Mouse (Mus musculus) retina, postnatal 1 day (tissue): Measurements from ENCODE around the gene Slc29a4.

Source experiments
- DNase-seq: peaks from one replicate; pipeline ENCODE4 v3.0.0-alpha.2; 2012

The Slc29a4 gene

DNA sequence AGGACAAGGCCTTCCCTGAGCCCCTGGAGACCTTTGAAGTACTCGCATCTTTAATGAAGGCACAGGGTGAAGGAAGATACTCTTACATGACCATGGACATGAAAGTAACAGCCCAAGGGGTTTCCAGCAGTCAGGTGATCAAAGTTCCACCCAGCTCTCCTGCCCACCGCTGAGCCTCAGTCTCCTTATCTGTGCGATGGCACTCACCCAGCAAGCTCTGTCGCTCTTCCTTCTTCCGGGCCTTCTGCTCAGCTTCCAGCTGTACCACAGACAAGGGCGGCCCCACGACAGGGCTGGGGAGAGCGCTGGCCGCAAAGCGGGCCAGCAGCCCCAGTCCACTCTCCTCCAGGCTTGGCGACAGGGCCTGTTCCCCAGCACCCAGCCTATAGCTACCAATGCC is 57.9 kb downstream of the Slc29a4 start:
- DNase-seq, result no peak

DNA sequence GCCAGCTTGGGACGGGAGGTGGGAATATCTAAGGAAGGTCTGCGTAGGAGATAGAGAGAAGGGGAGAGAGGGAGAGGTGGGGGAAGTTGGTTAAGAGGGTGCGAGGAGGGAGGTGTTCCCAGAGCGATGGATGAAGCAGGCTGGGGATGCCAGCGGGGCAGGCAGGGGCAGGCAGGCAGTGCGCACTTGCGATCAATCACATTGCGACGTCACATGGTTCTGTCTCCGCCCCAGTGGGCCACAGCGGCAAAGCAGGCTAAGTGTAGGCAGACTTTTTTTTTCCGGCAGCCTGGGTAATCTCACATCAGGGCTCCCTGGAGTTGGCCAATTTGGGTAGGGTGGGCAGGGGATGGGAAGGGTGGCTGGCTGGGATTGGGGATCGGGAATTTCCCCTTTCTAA is 59.9 kb downstream of the Slc29a4 start:
- no peak for DNase-seq

DNA sequence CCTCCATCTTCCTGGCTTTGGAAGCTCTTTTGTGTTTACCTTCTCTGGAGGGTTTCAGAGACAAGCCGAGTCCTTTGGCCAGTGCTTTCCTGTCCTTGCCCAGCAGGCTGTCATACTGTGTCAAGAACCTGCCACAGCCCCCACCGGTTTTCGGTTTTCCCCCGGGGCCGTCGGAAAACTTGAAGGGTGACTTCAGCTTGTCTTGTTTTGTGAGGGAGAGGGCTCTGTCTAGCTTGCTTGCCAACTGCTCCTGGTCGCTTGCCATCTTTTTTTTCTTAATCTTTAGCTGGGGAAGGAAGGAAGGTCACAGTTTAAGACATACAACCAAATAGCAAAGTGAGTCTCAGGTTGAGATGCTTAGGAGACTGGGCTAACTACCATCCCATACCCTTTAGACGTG is 67.5 kb downstream of the Slc29a4 start:
- no peak for DNase-seq

DNA sequence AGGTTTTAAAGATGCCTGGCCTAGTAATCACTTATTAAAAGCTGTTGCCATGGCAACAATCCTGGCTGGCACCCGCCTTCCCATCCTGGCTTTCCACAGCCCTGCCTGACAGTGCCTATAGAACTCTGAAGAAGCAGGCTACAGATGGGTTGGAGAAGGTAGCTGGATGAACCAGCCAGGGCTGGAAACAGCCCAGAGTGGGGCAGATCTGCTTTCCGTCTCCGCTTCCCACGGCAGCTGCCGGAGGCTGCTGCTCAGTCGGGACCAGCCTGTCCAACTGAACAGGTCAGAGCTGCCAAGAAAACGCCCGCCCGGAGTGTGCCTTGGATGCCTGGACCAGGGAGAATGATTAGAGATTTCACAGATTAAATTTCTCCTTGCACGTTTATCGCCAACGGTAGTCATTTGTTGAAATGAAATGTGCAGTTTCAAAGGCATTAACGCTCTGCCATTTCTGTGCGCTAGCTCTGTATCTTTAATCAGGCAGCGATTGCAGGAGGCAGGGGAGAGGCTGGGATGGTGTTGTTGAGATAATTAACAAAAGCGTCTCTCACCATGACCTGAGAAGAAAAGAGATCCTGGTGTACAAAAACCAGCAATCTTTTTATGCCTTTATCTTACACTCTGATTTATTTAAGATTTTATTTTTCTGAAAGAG is 69.1 kb downstream of the Slc29a4 start:
- no peak for DNase-seq

DNA sequence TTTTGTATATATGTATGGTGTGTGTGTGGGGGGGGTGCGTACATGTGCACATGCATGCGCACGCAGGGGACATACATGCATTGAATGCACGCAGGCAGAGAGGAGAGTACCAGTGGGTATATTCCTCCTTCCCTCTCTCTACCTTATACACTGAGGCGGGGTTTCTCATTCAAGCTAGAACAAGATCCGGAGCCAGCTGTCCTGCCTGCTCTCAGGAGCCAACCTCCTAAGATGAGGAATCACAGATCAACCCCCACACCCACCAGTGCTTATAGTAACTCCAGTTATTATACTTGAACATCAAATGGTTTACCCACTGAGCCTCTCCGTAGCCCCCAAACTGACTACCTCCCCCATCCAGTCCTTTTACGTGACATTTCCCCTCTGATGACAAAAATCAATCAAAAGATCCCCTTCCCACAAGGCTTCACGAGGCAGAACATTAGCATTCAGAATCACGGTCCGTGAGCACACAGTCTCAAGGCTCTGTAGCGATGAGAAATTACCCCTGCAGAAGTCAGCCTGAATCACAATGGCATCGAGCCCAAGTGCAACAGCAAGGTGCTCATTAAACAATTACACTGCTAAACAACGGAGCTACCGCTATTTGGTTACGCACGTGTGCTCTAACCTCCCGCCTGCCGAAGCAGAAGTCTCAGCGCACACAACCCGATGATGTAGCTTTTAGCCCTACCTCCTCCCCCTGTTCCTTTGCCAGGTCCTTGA is 69.9 kb downstream of the Slc29a4 start:
- DNase-seq, result no peak

DNA sequence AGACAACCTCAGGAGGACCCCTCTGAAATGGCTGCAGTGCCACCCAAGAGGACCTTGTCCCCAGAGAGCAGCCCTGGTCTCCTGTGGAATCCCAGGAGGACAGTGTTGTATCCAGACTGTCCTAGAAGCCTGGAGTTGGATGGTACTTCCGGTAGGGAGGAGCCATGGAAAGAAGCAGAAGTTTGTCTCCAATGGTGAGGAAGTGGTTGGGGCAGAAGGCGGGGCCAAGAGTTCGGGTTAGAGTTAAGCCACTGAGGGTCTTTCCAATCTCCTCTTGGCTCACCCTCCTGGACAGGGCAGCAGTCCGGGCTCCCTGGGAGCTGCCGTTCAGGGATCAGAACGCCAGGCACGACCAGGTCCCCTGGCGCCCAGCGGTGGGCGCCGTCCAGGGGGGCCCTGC is 72.0 kb downstream of the Slc29a4 start:
- no peak for DNase-seq

DNA sequence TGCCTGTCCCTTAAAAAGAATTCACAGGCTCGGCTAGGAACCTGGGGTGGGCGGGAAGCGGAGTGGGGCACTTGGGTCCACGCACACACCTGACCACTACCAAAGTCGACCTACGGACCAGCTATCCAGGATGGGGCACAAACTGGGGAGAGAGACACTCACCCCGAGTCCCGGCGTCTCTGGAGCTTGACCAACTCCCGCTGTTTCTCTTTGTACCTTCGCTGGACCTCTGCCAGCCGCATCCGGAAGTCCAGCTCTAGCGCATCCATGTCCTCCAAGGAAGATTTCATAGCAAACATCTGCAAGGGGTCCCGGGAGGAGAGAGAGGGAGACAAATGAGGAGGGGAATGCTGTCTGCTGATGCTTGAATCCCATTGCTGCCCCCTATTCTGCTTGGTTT is 72.6 kb downstream of the Slc29a4 start:
- DNase-seq, result no peak

DNA sequence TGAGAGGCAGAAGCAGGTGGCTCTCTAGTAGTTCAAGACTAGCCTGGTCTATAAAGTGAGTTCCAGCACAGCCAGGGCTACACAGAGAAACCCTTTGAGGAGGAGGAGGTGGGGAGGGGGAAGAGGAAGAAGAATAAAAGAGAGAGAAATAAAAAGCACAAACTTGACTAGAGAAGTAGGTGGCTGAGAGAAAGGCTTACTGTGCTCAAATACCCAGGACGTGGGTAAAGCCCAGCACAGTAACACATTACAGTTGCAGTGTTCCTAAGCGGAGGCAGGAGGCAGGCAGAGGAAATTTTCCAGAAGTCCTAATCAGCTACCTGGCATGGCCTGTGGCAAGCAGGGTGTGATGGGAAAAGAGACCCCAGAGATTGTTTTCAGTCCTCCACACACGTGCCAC is 74.4 kb downstream of the Slc29a4 start:
- no peak for DNase-seq

DNA sequence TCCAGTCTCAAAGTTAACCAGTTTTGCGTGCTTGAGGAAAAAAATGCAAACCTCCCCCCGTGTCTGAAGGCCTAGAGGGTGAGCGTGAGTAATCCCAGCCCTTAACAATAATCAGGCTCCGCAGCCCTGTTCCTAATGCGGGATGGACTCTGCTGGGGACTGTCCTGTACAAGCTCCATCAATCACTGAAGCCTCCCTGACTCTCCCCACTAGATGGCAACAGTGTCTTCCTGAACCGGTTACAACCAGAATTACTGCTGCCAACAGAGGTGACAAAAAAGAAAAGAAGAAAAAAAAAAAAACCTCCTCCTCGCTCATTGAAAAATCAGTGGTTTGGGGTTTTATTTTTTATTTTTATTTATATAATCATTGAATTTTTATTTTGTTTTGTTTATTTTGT is 75.6 kb downstream of the Slc29a4 start:
- peak; percentile 90 for DNase-seq

DNA sequence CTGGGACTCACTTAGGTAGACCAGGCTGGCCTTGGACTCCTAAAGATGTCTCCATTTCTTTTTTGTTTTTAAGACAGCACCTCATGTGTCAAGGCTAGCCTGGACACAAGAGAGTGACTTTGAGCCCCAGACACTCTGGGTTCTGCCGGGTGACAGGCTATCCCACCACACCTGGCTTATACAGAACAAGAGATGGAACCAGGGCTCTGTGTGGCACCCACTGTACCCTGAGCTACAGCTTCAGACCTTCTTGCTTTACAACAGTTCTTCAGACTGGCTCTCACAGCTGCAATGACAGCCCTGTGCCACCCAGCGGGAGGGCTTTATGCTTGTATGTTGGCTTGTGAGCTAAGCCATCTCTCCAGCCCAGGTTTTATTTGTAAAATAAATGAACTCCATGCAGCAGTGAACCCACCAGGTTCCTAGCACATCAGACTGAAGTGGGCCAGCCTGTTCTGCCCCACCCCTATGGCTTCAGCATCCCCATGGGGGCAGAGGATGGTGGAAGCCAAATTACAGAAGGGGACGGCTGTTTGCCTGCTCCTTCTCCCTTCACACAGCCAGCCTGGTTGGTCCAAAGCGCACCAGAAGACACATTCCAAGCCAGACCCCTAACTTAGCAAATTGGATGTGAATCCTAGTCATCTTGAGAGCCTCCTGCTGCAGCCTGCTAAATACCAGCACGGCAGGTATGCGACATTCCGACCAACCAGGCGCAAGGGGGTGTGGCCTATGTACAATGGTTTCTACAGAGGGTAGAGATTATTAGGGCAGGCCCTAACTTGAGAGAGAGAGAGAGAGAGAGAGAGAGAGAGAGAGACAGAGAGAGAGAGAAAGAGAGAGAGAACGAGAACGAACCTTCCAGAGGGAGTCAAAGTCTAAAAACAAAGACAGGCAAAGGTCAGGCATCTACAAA is 76.3 kb downstream of the Slc29a4 start:
- peak; percentile 16 for DNase-seq

DNA sequence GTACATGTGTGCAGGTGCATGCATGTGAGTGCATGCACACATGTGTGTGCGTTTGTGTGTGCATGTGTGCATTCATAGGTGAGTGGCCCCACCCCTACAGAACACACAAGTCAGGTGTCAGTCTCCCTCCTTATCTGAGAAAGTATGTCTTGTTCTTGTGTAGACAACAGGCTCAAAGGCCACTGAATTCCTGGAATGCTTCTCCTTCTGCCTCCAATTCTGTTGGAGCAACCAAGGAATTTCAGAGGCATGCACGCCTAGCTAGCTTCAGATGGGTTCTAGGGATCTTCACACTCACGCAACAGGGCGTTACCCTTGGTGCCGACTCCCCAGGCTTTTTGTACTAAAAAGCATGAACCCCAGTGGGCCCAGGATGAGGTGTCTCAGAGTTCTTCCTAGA is 77.3 kb downstream of the Slc29a4 start:
- no peak for DNase-seq

DNA sequence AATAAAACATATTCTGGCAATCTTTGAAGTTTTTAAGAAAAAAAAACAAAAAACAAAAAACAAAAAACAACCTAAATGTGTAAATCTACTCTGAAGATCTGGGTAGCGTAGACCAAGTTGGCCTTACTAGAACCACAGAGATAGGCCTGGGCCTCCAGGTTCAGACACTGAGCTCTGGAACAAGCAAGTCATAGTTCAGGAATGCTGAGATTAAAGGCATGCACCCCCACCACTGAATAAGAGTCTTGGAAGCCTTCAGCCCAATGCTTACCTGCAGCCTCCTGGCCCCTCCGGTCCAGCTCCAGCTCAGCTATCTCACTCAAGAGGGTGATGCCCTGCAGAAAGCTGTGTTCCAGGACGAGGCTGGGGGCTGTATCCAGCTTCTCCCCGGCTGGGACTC is 78.7 kb downstream of the Slc29a4 start:
- no peak for DNase-seq

DNA sequence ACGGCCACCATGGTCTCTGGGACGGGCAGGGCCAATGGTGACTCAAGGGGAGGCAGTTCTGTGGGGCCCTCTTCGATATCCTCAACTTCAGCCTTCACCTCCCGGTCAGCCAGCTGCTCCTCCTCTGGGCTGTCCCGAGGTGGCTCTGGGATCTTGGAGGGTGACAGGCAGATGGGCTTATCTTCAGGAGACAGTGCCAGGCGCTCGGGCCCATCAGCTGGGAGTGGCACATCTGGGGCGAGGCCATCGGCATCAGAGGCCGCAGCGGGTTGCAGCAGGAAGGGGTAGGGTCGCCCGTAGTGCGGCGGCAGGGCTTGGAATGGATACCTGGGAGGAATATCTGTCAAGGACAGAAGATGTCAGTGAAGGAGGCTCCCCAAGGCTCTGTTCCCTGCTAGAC is 79.7 kb downstream of the Slc29a4 start:
- DNase-seq, result no peak
